Mouse (Mus musculus) mouse embryonic stem cell (cell line): ENCODE results near the gene Ypel2.

Experiments used
- in situ Hi-C, 2 experiments: fragments of 300-500 bp; cut with MboI; formaldehyde crosslinking; loops; 1 replicate in 1 of 2; 3 replicates in 1 of 2; pipeline ENCODE4 v1.14.3; 2019 to 2020; ENCODE audit warnings: low sequenced_read_pairs in 2 of 2, low pct_unique_long_range_greater_than_20kb in 1 of 2, mixed read lengths in 1 of 2; ENCODE audit not compliant: unreplicated experiment in 1 of 2

The Ypel2 gene

DNA sequence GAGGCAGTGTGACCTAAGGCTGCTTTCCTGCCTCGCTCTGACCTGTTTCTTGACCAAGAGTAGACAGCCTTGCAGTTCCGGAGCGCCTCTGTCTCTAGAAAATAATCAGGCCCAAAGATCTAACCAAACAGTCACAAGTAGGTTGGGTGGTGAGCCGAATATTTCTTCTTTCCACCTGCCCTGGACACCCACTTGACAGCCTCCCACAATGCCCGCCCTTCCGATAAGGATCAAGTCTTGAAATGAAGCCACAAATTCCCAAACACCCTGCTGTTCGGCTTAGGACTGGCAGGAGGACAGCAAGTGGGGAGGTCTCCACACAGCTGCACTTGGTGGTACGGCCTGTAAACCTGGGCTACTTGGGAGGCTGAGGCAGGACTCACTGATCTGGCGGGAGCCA is 26.0 kb downstream of the Ypel2 start:
- in situ Hi-C loops = no loop called here

GRCm38 (mm10) chr11:86966696-86967095 is 26.8 kb downstream of the Ypel2 start:
- in situ Hi-C loops = no loop called here

DNA sequence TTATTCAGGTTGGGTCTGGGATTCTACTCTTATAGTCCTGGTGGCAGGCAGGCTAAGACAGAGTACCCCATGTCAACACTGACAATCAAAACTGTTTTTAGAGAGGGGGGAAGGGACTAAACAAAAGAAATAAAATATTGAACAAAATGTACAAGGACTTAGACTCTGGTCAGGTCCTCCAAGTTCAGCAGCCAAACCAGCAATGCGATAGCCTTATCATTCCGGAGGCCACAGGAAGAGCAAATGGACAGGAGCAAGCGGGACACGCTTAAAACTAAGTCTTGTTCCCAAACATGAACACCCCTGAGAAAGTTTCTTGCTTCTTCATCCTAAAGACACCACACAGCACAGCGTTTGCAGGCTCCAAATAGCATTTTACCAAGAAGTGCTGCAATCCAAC is 28.4 kb downstream of the Ypel2 start:
- in situ Hi-C loops = no loop called here

DNA sequence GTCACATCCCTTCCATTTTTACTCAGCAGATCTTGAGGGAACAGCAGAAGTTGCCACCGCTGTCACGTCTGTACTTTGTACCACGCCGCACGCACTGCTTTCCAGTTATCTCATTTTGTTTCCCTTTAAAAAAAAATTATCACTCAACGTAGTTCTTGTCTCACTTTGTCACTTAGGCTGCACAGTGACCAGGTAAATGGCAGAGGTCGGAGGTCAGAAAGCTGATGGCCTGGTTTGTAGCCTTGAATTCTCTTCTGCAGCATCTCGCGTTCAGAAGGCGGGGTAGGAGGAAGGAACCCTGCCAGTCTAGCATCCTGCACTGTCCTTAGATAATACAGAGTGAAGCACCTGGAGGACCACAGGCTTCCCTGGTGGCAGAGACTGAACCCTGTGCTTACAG is 29.8 kb downstream of the Ypel2 start:
- in situ Hi-C loops = no loop called here

- in situ Hi-C loops = no loop called here
These were observed 30.5 kb downstream of the Ypel2 start for GRCm38 (mm10) chr11:86963027-86963426.

- in situ Hi-C loops = no loop called here
These were observed 31.1 kb downstream of the Ypel2 start for GRCm38 (mm10) chr11:86962362-86962761.

GRCm38 (mm10) chr11:86961510-86962303 is 31.8 kb downstream of the Ypel2 start:
- in situ Hi-C loops = no loop called here

- in situ Hi-C loops = no loop called here
These were observed 33.2 kb downstream of the Ypel2 start for GRCm38 (mm10) chr11:86960331-86960730.

GRCm38 (mm10) chr11:86958721-86959675 is 34.5 kb downstream of the Ypel2 start:
- in situ Hi-C loops = no loop called here

DNA sequence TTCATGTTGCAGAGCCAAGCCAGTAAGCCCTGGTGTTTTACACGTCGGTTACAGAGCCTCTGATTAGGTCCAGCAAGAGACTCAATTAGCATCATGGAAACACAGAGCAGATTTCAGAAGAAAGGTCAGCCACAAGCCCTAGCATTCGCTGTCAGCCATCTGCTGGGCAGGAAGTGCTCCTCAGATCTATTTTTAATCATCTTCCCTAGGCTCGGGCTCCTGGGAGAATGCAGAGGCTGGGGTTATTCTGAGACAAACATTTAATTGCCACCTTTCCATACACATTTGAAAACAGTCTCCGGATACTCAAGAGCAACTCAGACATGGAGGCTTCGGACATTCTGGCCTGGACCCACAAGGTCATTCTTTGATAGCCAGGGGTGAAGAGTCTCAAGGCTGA is 35.3 kb downstream of the Ypel2 start:
- in situ Hi-C loops = no loop called here

DNA sequence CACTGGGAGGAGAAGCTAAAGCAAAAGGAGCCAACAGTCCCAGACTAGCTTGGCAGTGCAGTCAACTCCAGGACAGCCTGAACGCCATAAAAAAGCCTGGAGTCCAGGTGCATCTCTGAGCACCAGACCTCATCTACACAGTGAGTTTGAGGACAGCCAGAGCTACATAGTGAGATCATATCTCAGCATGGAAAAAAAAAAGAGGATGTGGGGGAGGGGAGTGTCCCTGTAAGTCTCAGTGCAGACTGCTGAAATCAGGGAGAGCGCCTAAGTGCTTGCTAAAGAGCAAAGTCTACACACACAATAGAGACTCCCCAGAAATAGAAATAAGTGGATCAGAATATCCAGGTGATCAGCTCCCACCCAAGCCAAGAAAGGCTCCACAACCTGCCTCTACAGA is 37.1 kb downstream of the Ypel2 start:
- in situ Hi-C loops = no loop called here

GRCm38 (mm10) chr11:86954616-86955270 is 38.8 kb downstream of the Ypel2 start:
- in situ Hi-C loops = no loop called here

DNA sequence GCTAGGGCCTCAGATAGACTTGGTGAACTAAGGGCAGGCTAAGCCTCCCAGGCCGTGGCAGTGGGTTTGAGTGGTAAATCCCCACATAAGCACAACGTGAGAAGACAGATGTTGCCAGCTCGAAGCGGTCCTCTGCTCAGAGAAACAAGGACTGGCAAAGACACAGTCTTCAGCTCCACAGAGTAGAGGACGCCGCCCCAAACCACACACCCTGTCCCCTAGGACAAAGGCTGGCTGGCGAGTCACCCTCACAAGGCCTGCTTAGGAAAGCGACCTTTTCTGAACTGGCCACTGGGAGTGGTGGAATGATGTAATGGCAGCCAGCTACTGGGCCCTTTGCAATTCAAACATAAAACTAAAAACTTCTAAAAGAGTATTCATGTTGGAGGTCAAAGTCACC is 40.4 kb downstream of the Ypel2 start:
- in situ Hi-C loops = no loop called here

DNA sequence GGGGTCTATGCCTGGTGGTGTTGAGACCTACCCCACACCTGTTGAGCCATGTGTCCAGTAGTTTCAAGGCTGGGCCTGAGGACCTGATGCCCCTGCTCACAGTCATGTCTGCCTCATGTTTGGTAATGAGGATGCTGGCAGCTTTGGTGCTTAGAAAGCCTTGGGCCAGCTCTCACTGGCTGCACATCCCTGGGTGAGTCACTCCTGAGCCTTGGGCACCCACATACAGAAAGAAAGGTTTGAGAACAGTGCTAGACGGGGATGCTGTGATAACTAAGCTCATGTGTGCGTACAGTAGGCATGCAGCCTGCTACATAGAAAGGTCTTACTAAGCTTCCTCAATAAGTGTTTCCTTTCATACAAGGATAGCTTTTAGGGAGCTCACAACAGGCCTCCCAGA is 40.8 kb downstream of the Ypel2 start:
- in situ Hi-C loops = no loop called here

GRCm38 (mm10) chr11:86951672-86952071 is 41.8 kb downstream of the Ypel2 start:
- in situ Hi-C loops = no loop called here

- in situ Hi-C loops = no loop called here
These were observed 43.0 kb downstream of the Ypel2 start for GRCm38 (mm10) chr11:86950491-86950890.

DNA sequence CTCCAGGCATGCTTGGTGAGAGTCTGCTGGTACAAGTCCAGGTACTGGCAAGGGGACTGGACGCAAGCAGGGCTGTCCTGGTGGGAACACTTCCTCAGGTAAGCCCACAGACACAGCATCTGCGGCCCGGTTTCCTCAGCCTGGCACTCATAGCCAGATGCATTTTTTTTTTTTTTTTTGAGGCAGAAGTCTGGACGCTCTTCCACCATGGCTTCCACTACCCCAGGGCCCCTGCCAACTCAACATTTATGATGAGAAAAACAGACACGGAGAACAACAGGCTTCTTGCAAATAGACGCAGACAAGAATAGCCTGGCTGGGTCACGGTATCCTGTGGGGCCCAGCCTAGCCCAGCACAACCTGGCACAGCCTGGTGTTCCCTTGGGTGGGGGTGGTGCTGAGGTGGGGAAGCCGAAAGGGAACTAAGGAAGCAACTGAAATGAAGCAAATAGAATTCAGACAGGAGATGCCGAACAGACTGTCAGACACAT is 43.5 kb downstream of the Ypel2 start:
- in situ Hi-C loops = no loop called here

DNA sequence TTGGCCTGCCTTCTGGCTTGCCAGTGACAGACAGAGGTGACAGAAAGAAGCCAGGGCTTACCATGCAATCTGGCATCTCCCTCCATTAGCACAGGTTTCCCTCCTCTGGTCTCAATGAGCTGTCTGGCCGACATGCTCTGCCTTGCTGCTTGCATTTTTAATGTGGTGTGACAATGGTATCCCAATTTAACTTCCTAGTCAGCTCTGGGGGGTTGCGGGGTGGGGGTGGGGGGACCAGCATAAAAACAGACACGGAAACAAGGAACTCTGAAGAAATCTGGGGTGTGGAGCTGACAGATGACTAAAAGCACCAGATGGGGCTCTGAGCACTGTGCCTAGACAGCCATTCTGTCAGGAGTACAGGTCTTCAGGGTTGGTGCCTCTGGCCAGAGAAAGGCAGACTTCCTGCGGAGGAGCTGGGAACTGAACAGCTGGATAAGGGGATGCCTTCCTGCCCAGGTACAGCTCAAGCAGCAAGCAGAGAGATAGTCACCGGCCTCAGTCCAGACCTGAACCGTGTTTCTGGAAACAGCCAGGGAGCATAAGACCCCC is 46.8 kb downstream of the Ypel2 start:
- in situ Hi-C loops = no loop called here

GRCm38 (mm10) chr11:86945933-86946332 is 47.6 kb downstream of the Ypel2 start:
- in situ Hi-C loops = no loop called here
